Mouse (Mus musculus) megakaryocyte, adult 5-6 weeks (primary cell): ENCODE data around the gene Dppa1. TPM values are rescaled to one million over a fixed set of nuclear protein-coding genes. Genes with fewer than 3 reads are reported as not detected.

Experiments
- ATAC-seq: 2 replicates; pipeline ENCODE4 v1.8.0; 2016; ENCODE audit warnings: mild to moderate bottlenecking, inconsistent platforms; ENCODE audit not compliant: poor library complexity, severe bottlenecking
- total RNA-seq, 2 experiments: library from RNA; stranded (forward) in 1 of 2; stranded (reverse) in 1 of 2; fragments of 153-499, 151-499 nt in 1 of 2; fragments of 221-1000, 200-1000 nt in 1 of 2; gene quantifications; 2 replicates each; pipeline versions ENCODE4 v1.2.3 to v1.2.4; 2015 to 2017

The Dppa1 gene
- total RNA-seq, 2 experiments from 2014 or later: not detected

- ATAC-seq: no peak
Observed at GRCm38 (mm10) chr11:46561096-46561495, 68.0 kb downstream of the Dppa1 start.

Other genes starting within 250 kb of the Dppa1 start
- 4.4 and 5.5 TPM in 2 replicates for gene Itk, start 239.7 kb downstream of the Dppa1 start, total RNA-seq (2015)
- gene Itk, start 239.7 kb downstream of the Dppa1 start, total RNA-seq (2017): 3.7 and 4.6 TPM in 2 replicates
- 0.68 TPM in 1 of 2 replicates, not detected in the other for gene Fam71b, start 232.7 kb downstream of the Dppa1 start, total RNA-seq (2015)
- gene Fam71b, start 232.7 kb downstream of the Dppa1 start, total RNA-seq (2017): 0.33 and 1.7 TPM in 2 replicates
- 41.7 and 43.7 TPM in 2 replicates for gene Med7, start 192.3 kb downstream of the Dppa1 start, total RNA-seq (2015)
- 17.6 and 20.6 TPM in 2 replicates for gene Med7, start 192.3 kb downstream of the Dppa1 start, total RNA-seq (2017)
- gene Havcr2, start 174.3 kb downstream of the Dppa1 start, total RNA-seq (2015): 2.8 and 2.9 TPM in 2 replicates
- gene Havcr2, start 174.3 kb downstream of the Dppa1 start, total RNA-seq (2017): 3.3 and 3.9 TPM in 2 replicates
- not detected in 2 replicates for gene Gm12169, start 105.0 kb downstream of the Dppa1 start, total RNA-seq (2015)
- gene Gm12169, start 105.0 kb downstream of the Dppa1 start, total RNA-seq (2017): not detected in 2 replicates
- gene BC053393, start 57.7 kb downstream of the Dppa1 start, total RNA-seq (2015): not detected in 2 replicates
- gene BC053393, start 57.7 kb downstream of the Dppa1 start, total RNA-seq (2017): not detected in 2 replicates
- gene Timd2, start 77.8 kb upstream of the Dppa1 start, total RNA-seq (2015): 0.09 TPM in 1 of 2 replicates, not detected in the other
- gene Timd2, start 77.8 kb upstream of the Dppa1 start, total RNA-seq (2017): not detected in 2 replicates
- gene Havcr1, start 105.8 kb upstream of the Dppa1 start, total RNA-seq (2015): 3.4 and 3.5 TPM in 2 replicates
- 0.92 and 2.0 TPM in 2 replicates for gene Havcr1, start 105.8 kb upstream of the Dppa1 start, total RNA-seq (2017)
- gene Timd4, start 181.5 kb upstream of the Dppa1 start, total RNA-seq (2015): 0.71 TPM in 1 of 2 replicates, not detected in the other
- 0.11 TPM in 1 of 2 replicates, not detected in the other for gene Timd4, start 181.5 kb upstream of the Dppa1 start, total RNA-seq (2017)